Mouse (Mus musculus) c-Kit-negative CD71-positive TER-119-positive erythroid progenitor cells, embryonic 14.5 days (primary cell): ENCODE measurements around the gene Samd14.

Experiments used
- DNase-seq: peaks from one replicate; pipeline ENCODE4 v3.0.0-alpha.2; 2013; ENCODE audit warnings: low read depth, low spot score

The Samd14 gene

DNA sequence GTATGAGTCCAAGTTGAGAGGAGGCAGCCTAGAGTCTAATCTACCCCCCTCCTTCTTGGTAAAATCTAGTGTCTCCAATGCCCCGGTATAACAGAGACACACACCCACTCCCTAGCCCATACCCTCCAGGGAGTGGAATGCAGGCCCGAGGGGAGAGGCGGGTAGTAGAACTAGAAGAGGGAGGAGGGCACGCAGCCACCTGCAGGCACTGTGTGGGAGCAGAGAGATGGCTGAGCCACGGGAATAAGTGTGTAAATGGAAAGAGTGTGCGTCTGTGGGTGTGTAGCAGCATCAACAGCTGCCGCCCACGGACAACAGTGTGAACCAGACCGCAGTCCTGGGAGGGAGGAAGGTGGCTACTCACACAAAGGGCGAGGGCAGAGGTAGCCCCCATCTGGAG is 25.2 kb downstream of the Samd14 start:
- DNase-seq = no peak

DNA sequence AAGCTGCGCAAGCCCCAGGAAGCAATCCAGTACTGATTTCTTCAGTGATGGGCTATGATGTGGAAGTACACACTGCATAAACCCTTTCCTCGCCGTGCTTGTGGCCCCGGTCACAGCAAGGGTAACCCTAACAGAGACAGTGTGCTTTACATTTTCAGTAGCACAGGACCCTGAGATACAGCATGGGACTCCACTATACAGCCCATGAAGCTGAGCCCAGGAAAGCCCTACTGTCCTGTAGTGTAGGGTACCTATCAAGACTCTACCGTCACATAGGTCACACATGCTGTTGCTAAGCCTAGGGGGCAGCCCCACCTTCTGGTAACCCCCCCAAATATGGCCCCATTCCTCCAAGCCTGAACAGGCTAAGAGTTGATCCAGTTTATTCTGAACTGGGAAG is 26.8 kb downstream of the Samd14 start:
- DNase-seq = no peak

GRCm38 (mm10) chr11:95037306-95037705 is 27.6 kb downstream of the Samd14 start:
- DNase-seq = no peak

GRCm38 (mm10) chr11:95038156-95038817 is 28.6 kb downstream of the Samd14 start:
- no peak for DNase-seq

- DNase-seq = no peak
These were observed 29.4 kb downstream of the Samd14 start for GRCm38 (mm10) chr11:95038818-95039655.

DNA sequence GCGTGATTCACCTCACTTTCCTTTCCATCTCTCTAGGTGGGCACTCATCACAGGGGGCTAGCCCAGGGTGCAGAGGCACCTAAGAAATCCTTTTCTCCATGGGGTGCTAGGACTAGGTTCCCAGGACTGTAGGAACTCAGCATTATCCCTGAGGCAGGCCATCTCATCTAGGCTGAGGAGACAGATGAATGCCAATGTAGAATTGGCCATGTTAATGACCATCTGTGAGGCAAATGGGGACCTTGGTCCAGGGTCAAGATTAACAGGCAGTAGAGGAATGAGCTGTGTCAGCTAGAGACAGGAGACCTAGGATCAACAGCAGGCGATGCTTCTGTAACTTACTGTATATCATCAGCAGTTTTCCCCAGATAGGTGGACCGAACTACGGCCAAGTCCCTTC is 30.1 kb downstream of the Samd14 start:
- DNase-seq = no peak

DNA sequence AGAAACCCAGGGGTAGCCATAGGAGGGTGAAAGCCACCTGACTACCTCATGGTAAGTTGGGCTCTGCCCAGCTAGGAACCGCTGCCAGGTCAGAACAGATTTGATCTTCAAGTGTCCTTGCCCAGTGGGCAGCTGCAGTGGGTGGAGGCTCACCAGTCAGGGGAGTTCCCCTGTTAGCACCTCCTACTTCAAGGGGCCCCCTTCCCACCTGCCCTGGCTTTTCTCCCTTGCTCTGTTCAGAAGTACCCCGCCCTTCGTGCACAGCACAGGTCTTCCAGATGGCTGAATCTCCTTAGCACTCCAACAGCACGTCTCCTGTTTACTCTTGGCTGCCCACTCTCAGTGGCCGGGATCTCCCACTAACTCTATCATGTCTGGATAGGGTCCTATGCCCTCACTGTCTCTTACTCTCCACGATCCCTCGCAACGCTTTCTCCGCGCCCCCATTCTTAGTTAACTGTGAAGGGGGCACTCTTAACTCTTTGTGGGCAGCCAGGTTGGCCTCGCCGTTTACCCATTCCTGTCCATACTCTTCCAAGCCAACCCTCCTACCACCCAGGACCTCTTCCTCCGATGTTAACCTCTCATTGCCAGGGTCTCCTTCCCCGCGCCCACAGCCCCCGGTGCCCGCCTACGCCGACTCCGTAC is 30.9 kb downstream of the Samd14 start:
- DNase-seq = peak; percentile 28

DNA sequence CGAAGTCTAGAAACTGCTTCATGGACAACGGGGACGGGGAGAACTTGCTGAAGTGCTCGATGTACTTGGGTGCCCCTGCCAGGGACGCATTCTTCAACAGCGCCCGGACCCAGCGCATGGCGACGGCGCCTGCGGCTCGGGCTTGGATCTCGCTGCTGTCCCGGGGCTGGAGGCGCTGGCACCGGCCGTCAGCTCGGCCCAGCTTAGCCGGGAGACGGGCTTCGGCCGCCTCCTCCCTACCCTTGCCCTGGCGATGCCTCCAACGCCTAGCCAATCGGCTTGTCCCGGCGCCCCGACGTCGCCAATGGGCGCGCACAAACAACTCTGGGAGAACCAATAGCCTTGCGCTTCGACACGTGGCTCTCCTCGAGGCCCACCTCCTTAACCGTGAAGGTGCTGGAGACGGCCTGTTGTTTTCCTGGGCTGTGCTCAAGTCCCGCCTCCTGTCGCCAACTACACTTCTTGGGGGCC is 31.5 kb downstream of the Samd14 start, which contains the start of gene Pdk2:
Gene Pdk2 (minus strand): TSS at position 216 of the 471 bp plus-strand sequence.
- peak; percentile 91 for DNase-seq

DNA sequence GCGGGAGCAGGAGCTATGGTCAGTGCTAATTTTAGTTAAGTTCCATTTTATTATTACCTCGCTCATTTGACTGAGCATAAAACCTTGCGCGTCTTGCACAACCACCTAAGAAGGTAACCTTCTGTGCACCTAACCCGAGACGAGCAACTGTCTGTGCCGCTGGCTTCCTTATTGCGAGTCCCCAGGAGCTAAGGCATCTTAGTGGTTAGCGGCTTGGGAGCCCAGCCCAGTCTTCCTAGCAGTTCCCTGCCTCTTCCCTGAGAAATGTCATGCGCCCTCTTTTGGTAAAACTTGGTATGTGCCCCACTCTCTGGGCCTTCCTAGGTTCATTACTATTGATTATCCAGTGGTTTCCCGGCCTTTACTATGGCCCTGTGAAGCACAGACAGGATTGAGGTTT is 32.4 kb downstream of the Samd14 start:
- peak; percentile 83 for DNase-seq

GRCm38 (mm10) chr11:95043060-95043459 is 33.4 kb downstream of the Samd14 start:
- DNase-seq = no peak

DNA sequence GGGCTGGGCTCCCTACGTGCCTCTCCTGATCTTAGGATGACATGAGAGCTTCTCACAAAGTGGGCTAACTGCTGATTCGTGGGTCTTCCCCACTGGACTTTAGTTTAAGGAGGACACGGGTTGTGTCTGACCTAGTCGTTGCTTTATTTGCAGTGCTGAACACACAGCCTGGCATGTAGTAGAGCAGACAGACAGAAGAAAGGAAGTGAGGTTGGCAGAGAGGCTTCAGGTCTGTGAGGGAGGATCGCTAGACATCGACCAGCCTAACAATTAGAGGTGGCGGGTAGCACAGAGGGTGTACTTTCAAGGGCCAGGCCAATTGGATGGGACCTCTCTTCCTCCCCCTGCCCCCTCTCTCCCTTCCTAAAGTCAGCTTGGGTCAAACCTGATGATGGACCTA is 33.9 kb downstream of the Samd14 start:
- DNase-seq = no peak

- no peak for DNase-seq
These were observed 34.6 kb downstream of the Samd14 start for GRCm38 (mm10) chr11:95044185-95044870.

GRCm38 (mm10) chr11:95046980-95047680 is 37.5 kb downstream of the Samd14 start:
- DNase-seq = peak; percentile 44

GRCm38 (mm10) chr11:95053062-95053461 is 43.4 kb downstream of the Samd14 start:
- no peak for DNase-seq

GRCm38 (mm10) chr11:95056768-95057501 is 47.3 kb downstream of the Samd14 start:
- DNase-seq = no peak

GRCm38 (mm10) chr11:95069226-95069957 is 59.7 kb downstream of the Samd14 start:
- DNase-seq = no peak

DNA sequence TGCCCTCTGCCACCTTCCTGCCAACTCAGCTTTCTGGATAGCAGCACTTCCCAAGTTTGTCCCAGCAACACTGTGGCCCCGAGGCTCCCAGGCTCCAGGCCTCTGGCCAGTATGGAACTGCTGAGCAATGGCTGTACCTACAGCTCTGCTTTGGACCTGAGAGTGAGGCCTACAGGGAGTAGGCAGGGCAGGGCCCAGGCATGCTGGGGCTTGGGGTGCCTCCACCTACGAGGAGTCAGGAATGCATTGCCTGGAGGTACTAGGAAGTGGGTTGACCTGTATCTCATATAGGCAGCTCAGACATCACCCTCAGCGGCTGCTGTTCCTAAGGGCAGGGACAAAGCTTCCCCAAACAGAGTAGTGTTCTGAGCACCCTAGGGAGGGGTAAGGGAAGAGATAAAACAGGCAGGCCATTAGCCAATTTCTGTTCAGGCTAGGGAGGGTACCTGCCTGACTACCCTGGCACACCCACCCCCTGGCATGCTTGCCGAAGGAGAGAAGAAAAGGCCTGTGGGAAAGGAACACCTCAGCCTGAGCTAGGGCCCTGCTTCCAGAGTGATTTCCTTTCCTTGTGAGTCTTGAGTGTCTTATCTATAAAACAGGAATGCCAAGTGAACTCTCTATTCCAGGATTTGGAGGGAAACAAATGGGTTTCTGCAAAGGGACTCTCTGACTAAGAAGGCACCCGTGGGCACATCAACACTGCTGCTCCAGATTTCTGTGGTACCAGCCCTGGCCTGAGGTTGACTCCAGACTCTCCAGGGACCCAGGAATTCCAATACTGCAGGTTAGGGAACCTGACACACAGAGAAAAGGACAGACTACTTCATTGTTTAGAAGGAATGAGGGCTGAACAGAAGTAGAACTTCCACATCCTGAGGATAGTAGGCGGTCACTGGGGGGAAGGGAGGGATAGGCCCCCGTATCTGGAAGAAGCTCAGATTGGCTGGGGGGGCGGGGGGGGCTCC is 60.7 kb downstream of the Samd14 start:
- DNase-seq = no peak

DNA sequence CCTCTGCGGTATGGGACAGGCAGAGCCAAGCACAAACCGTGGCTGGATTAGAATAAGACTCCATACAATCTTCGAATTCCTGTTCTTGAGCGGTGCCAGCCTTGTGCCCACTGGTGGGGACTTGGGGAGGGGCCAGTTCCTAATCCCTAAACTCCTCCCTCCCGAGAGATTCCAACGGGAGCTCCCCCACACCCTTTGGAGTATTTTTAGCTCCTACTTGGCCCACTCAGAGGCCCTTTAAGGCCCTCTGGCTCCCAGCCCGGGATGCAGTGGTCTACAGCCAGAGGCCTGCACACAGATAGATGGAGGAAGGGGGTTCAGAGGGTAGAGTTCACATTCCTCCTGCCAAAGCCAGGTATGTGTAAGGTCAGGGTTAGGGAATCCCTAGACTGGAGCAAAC is 61.6 kb downstream of the Samd14 start:
- DNase-seq = no peak

- no peak for DNase-seq
These were observed 62.5 kb downstream of the Samd14 start for GRCm38 (mm10) chr11:95072136-95072535.
